Mouse (Mus musculus) intestine, embryonic 16.5 days (tissue): ENCODE results near the gene Slc2a5. TPM values are rescaled to one million over a fixed set of nuclear protein-coding genes. Genes with fewer than 3 reads are reported as not detected.

ENCODE experiments used
- ATAC-seq: fragments of 200-750 bp; cut with Nextera tagmentation; 2 replicates; pipeline ENCODE4 v1.8.0; 2017; ENCODE audit warnings: moderate TSS enrichment, moderate library complexity
- H3K27ac ChIP-seq: fragments of 300-500 bp; sonication (generic); 2 replicates; pipeline ENCODE4 v1.5.1; 2014; ENCODE audit warnings: mild to moderate bottlenecking, low read length
- H3K27me3 ChIP-seq: fragments of 300-500 bp; sonication (generic); replicated peaks from 2 replicates; pipeline ENCODE4 v1.6.1; 2014; ENCODE audit warnings: low read length, control low read depth, mixed read lengths; ENCODE audit not compliant: control insufficient read depth, insufficient read depth
- H3K36me3 ChIP-seq: fragments of 300-500 bp; sonication (generic); 2 replicates; pipeline ENCODE4 v1.6.1; 2014; ENCODE audit warnings: low read length, control low read depth; ENCODE audit not compliant: control insufficient read depth, insufficient read depth
- H3K4me1 ChIP-seq: fragments of 300-500 bp; sonication (generic); 2 replicates; pipeline ENCODE4 v1.6.1; 2014; ENCODE audit warnings: low read length, control low read depth, mixed read lengths; ENCODE audit not compliant: control insufficient read depth, insufficient read depth
- H3K4me2 ChIP-seq: fragments of 300-500 bp; sonication (generic); 2 replicates; pipeline ENCODE4 v1.6.1; 2014; ENCODE audit warnings: low read depth, low read length, control low read depth
- H3K4me3 ChIP-seq: fragments of 300-500 bp; sonication (generic); 2 replicates; pipeline ENCODE4 v1.5.1; 2014; ENCODE audit warnings: mild to moderate bottlenecking, low read length
- H3K9ac ChIP-seq: fragments of 300-500 bp; sonication (generic); 2 replicates; pipeline ENCODE4 v1.6.1; 2014; ENCODE audit warnings: low read depth, low read length
- H3K9me3 ChIP-seq: fragments of 300-500 bp; sonication (generic); 2 replicates; pipeline ENCODE4 v1.6.1; 2016; ENCODE audit warnings: low read length, control low read depth; ENCODE audit not compliant: control insufficient read depth
- WGBS: fragments of 180-500 bp; shearing (Covaris S2); extraction: QIAGEN DNeasy Blood & Tissue Kit; methylation state at CpG from one replicate; pipeline ENCODE4 v1.1.7; 2014; 5-methylcytosine and 5-hydroxymethylcytosine counted together
- polyA plus RNA-seq: library from polyadenylated mRNA; unstranded; fragments of >200 nt; fragmentation: Nextera tagmentation; extraction: Ambion mirVana; gene quantifications from 2 replicates; pipeline ENCODE4 v1.2.1, GENCODE M21; 2015

Slc2a5 gene
- polyA plus RNA-seq, 1 experiment from 2014 or later, result 2.4 TPM

- H3K36me3 ChIP-seq, result no peaks in the 10 kb centered on the region
- H3K27me3 ChIP-seq, result no peaks in the 10 kb centered on the region
- H3K9ac ChIP-seq, result no peak overlapping the region
- peaks cover 17% of the 10 kb centered on the region; the same call in 1 of the 2 replicates for H3K4me1 ChIP-seq
- H3K9me3 ChIP-seq, result no peaks in the 10 kb centered on the region
- no peak overlapping the region for H3K27ac ChIP-seq
- WGBS, result 61% methylated on average over 2 of the region's 2 CpGs
- no peak for ATAC-seq
- no peak overlapping the region for H3K4me2 ChIP-seq
- no peak overlapping the region for H3K4me3 ChIP-seq
Measured at GRCm38 (mm10) chr4:150130661-150131060, 11.6 kb downstream of the Slc2a5 start.

GRCm38 (mm10) chr4:150132692-150133271 lies 13.7 kb downstream of the Slc2a5 start:
- Histone ChIP-seq H3K9ac (peak overlapping the region; percentile 44), H3K4me3 (peak overlapping the region; percentile 32), H3K27me3 (no peaks in the 10 kb centered on the region), H3K27ac (peak overlapping the region; percentile 39), H3K4me1 (peaks cover 17% of the 10 kb centered on the region; the same call in 1 of the 2 replicates), H3K9me3 (no peaks in the 10 kb centered on the region), H3K4me2 (peak overlapping the region; percentile 58), H3K36me3 (no peaks in the 10 kb centered on the region)
- WGBS, result 18% methylated on average over 24 of the region's 24 CpGs
- peak; percentile 65 for ATAC-seq

- H3K9ac ChIP-seq, result no peak overlapping the region
- H3K4me1 ChIP-seq, result peaks cover 20% of the 10 kb centered on the region; the same call in 1 of the 2 replicates
- no peak overlapping the region for H3K4me2 ChIP-seq
- H3K27ac ChIP-seq, result no peak overlapping the region
- no peaks in the 10 kb centered on the region for H3K36me3 ChIP-seq
- 79% methylated on average over 7 of the region's 7 CpGs for whole genome bisulfite sequencing
- H3K27me3 ChIP-seq, result no peaks in the 10 kb centered on the region
- H3K9me3 ChIP-seq, result no peaks in the 10 kb centered on the region
- H3K4me3 ChIP-seq, result no peak overlapping the region
- no peak for ATAC-seq
Measured at GRCm38 (mm10) chr4:150135254-150135653, 16.2 kb downstream of the Slc2a5 start.

GRCm38 (mm10) chr4:150136693-150137092 lies 17.6 kb downstream of the Slc2a5 start:
- Histone ChIP-seq H3K27ac (no peak overlapping the region), H3K4me3 (no peak overlapping the region), H3K4me2 (no peak overlapping the region), H3K36me3 (no peaks in the 10 kb centered on the region), H3K27me3 (no peaks in the 10 kb centered on the region), H3K9me3 (no peaks in the 10 kb centered on the region), H3K9ac (no peak overlapping the region), H3K4me1 (peaks cover 19% of the 10 kb centered on the region; the same call in 1 of the 2 replicates)
- peak; percentile 30; the same call in 1 of the 2 replicates for ATAC-seq
- WGBS, result 11% methylated on average over 10 of the region's 10 CpGs

- Histone ChIP-seq H3K9me3 (no peaks in the 10 kb centered on the region), H3K4me3 (no peak overlapping the region)
Measured at GRCm38 (mm10) chr4:150137368-150138083, 18.4 kb downstream of the Slc2a5 start.

GRCm38 (mm10) chr4:150138084-150138543 lies 19.0 kb downstream of the Slc2a5 start:
- no peaks in the 10 kb centered on the region for H3K9me3 ChIP-seq
- ATAC-seq, result peak; percentile 84
- no peaks in the 10 kb centered on the region for H3K27me3 ChIP-seq
- 22% methylated on average over 9 of the region's 9 CpGs for WGBS
- peaks cover 9% of the 10 kb centered on the region; the same call in 1 of the 2 replicates for H3K4me1 ChIP-seq
- H3K4me2 ChIP-seq, result peak overlapping the region; percentile 35
- H3K36me3 ChIP-seq, result no peaks in the 10 kb centered on the region
- H3K9ac ChIP-seq, result peak overlapping the region; percentile 44; the same call in 1 of the 2 replicates
- H3K27ac ChIP-seq, result no peak overlapping the region
- H3K4me3 ChIP-seq, result peak overlapping the region; percentile 31

More at GRCm38 (mm10) chr4:150137368-150138083, 18.4 kb downstream of the Slc2a5 start:
- H3K9ac ChIP-seq, result no peak overlapping the region
- no peak overlapping the region for H3K27ac ChIP-seq
- no peak overlapping the region for H3K4me2 ChIP-seq
- H3K36me3 ChIP-seq, result no peaks in the 10 kb centered on the region
- H3K27me3 ChIP-seq, result no peaks in the 10 kb centered on the region
- H3K4me1 ChIP-seq, result peaks cover 15% of the 10 kb centered on the region; the same call in 1 of the 2 replicates
- 80% methylated on average over 7 of the region's 7 CpGs for WGBS
- peak; percentile 26 for ATAC-seq

GRCm38 (mm10) chr4:150139090-150139489 lies 20.0 kb downstream of the Slc2a5 start:
- H3K4me3 ChIP-seq, result no peak overlapping the region
- H3K27ac ChIP-seq, result no peak overlapping the region
- no peaks in the 10 kb centered on the region for H3K36me3 ChIP-seq
- H3K27me3 ChIP-seq, result no peaks in the 10 kb centered on the region
- H3K9me3 ChIP-seq, result no peaks in the 10 kb centered on the region
- peaks cover 6% of the 10 kb centered on the region; the same call in 1 of the 2 replicates for H3K4me1 ChIP-seq
- no peak overlapping the region for H3K9ac ChIP-seq
- WGBS, result 67% methylated on average over 13 of the region's 13 CpGs
- ATAC-seq, result no peak
- H3K4me2 ChIP-seq, result no peak overlapping the region

- Histone ChIP-seq H3K9me3 (no peaks in the 10 kb centered on the region), H3K27me3 (no peaks in the 10 kb centered on the region), H3K4me2 (no peak overlapping the region), H3K4me1 (peaks cover 6% of the 10 kb centered on the region; the same call in 1 of the 2 replicates), H3K27ac (no peak overlapping the region), H3K9ac (no peak overlapping the region), H3K4me3 (no peak overlapping the region), H3K36me3 (no peaks in the 10 kb centered on the region)
- WGBS, result 85% methylated on average over 7 of the region's 7 CpGs
- no peak for ATAC-seq
Measured at GRCm38 (mm10) chr4:150140346-150140745, 21.3 kb downstream of the Slc2a5 start.

GRCm38 (mm10) chr4:150144242-150144641 lies 25.2 kb downstream of the Slc2a5 start:
- Histone ChIP-seq H3K9me3 (0 out of 2 replicates have a peak, but pooled peaks cover 4% of the 10 kb centered on the region), H3K27ac (no peak overlapping the region), H3K4me3 (0 out of 2 replicates have a peak overlapping the region, but pooled peaks have one; percentile 10), H3K36me3 (no peaks in the 10 kb centered on the region), H3K9ac (no peak overlapping the region), H3K4me2 (0 out of 2 replicates have a peak overlapping the region, but pooled peaks have one; percentile 22), H3K27me3 (no peaks in the 10 kb centered on the region), H3K4me1 (peaks cover 6% of the 10 kb centered on the region)
- 21% methylated on average over 12 of the region's 12 CpGs for WGBS
- peak; percentile 64 for ATAC-seq
